Mouse (Mus musculus): ENCODE results near the gene Slc6a1.

Gene Slc6a1

DNA sequence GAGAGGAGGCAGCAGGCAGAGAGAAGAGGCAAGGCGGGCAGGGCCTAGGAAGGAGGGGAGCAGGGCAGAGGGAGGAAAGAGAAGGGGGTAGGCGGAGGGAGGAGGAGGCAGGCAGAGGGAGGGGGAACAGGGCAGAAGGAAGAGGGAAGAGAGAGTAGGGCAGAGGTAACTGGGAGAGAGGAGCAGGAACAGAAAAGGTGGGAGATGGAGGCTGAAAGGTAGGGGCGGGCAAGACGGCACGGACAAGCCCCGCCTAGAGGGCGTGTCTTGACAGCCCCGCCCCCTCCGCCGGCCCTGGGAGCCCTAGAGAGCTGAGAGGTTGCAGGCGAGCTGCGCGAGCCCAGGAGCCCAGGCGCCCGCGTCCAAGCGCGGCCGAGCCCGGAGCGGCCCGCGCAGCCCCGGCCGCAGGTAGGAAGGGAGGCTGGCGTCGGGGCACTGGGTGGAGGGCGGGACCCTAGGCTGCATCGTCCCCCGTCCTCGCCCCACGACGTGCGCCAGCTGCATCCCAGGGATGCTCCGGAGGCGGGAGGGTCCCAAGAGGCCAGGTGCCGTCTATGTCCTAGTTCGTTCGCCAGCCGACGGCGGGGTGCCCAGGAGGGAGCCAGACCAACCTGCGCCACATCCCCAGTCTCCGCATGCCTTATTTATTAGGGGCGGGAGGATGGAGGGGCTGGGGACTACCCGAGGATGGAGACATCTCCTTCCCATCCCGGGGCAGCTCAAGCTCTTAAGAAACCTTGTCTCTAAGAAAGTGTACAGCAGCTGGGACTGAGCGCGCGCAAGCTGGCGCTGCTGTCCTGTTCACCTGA is at the start of gene Slc6a1:
TSS of gene Slc6a1 (plus strand) at position 167 of the 809 bp plus-strand sequence.
- peak; percentile 70 for DNase-seq (ENCODE audit: low read depth, low spot score)

DNA sequence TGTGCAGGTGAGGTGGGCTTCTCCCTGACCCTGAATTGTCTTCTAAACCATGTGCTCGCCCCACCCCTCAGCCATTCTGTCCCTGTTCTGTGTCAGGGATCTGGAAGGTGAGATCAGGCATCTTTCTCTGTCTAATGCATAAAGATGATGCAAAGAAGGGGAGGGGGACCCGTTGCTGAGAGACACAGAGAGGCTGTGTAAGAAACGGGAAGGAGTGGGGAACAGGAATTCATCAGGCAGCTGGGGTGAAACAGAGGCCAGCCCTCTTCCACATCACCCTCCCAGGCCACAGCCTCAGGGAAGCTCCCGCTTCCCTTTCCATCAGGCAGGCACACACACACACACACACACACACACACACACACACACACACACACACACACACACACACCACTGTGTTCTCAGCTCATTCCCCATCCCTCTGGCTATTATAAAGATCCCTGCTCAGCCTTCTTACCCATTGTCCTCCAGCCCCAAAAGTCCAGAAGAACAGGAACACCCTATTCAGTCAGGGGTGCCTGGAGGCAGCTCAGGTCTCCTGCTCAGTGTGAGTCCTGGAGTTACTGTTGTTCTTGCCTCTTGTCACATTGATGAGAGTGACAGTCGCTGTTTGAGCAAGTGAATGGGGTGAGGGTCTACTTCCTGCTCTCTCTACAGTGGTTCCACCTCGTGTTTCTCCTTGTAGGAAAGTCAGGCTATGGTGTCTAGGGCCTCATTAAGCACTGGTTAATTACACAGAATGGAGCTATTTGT is 43.4 kb upstream of the Slc6a1 start:
- DNase-seq (ENCODE audit: low read depth, low spot score): no peak

DNA sequence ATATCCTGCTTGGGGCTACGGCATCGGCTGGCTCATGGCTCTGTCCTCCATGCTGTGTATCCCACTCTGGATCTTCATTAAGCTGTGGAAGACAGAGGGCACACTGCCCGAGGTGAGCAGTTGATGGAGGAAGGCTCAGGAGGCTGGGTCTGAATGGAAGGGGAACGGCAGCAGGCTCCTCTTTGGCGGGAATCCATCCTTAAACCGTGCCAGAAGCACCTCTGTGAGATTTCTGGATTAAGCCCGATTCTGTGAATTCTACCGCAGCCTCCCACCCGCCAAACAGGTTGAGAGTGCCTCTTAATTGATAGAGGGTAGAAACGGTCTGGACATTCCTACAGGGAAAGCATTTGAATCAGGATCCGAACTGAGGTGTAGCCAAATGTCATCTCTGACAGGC is 36.8 kb upstream of the Slc6a1 start:
- no peak for DNase-seq (ENCODE audit: low read depth, low spot score)

DNA sequence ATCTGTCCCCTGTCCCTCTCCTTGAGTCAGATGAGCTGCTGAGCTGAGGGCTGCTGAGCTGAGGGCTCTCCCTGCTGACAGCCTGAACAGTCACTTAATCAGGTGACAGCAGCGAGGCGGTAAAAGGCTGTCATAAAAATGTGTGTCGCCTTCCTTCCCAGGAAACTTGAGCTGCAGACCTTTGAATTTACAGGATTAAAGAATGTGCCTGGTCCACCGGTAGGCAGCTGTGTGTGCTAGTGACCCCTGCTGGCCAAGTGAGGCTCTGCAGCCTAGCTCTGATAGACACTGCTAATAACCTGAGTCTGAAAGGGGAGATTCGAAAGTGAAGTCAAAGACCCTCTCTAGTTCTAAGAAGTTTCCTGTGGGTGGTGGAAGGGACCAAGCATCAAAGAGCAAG is 32.1 kb upstream of the Slc6a1 start:
- peak; percentile 34 for DNase-seq (ENCODE audit: low read depth, low spot score)

DNA sequence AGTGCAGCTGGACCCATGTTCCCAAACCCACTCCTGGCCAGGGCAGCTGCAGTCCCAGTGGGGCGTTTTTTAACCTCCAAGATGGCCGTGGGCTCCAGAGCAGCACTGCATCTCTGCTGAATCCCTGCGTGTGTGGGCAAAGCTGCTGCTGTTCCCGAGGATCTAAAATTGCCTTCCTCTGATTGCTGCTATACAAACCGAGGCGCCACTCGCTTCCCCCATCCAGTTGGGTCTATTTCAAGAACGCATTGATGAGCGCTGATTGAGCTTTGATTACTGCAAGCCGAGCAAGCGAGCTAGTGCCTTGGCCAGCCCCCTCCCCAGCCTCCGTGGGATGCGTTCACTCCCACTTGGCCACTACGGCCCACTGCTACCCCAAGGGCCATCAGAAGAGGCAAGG is 27.5 kb upstream of the Slc6a1 start:
- no peak for DNase-seq (ENCODE audit: low read depth, low spot score)

DNA sequence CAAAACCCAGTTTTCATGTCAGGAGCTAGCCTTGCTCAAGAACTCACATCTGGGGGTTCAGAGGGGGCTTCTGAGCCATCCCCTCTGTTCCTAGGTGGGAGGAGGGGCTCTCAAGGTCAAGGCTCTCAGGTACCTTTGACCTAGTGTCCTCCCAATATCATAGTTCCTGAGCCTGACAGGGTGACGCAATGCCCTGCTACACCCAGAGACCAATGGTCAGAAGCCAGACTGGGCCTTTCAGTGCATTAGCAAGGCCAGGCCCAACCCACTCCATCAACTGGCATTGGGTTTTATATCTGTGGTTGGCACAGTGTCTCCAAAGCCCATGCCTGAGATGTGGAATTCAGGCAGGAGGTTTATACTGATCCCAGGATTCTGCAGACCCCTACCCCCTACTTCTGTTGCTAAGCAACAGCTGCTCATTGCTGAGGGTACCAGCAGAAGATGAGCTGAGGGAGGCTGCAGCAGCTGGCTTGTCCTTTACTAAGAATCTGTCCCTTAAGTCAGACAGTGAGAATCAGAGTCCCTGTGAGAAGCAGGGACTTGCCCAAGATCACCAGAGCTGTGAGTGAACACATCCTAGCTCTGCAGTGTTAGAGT is 24.6 kb upstream of the Slc6a1 start:
- no peak for DNase-seq (ENCODE audit: low read depth, low spot score)

DNA sequence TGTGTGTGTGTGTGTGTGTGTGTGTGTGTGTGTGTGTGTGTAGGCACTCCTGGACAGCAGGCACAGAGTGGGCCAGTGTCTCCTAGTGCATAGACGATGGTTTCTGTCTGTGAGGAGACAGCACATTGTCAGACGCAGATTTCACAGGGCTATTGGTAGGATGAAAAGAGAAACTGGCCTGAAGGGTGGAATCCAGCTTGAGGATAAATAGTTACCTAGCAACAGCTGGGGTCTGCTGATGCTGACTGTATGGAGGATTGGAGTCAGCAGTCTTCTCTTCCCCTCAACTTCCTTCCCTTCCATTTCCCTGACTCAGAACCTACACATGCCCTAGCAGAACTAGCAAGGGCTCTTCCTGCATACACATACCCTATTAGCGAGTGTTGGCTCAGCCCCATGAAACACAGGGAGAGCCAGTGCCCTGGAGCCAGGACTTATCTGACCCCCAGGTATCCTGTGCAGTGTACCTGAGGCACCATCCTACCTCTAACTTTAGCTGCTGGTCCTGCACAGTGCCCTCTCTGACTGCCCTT is 23.7 kb upstream of the Slc6a1 start:
- DNase-seq (ENCODE audit: low read depth, low spot score): no peak

DNA sequence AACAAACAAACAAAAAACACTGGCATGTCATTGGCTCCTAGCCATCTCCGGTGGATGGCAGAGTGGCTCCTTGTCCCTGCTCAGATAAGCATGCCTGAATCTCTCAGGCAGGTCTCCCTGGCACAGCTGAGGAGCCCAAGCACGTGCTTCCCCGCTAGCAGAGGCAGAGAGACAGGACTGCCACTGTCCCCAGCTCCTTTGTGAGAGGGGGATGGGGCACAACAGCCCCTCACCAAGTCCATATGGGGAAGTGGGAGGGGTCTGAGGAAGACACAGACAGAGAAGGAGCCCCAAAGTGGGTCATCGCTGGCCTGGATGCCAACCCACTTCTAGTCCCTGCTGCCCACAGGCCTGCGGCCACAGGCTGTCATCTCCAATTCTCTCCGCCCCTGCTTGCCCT is 20.8 kb upstream of the Slc6a1 start:
- no peak for DNase-seq (ENCODE audit: low read depth, low spot score)

DNA sequence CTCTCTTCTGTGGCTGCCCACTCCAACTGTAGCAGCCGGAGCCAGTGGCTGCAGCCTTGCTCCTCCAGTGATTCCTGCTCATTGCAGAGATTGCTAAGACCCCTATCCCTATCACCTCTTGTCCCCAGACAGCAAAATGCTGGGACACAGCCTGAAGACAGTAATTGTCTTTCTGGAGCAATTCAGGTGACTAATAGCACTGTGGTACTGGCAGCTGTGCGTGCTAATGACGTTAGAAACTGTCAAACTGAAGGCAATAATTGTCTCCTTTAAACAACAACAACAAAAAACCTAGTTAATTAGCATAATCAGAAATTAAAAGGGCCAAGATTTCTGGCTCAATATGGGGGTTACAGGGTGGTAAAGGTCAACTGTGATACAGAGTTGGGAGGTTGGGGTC is 18.4 kb upstream of the Slc6a1 start:
- DNase-seq (ENCODE audit: low read depth, low spot score): no peak

DNA sequence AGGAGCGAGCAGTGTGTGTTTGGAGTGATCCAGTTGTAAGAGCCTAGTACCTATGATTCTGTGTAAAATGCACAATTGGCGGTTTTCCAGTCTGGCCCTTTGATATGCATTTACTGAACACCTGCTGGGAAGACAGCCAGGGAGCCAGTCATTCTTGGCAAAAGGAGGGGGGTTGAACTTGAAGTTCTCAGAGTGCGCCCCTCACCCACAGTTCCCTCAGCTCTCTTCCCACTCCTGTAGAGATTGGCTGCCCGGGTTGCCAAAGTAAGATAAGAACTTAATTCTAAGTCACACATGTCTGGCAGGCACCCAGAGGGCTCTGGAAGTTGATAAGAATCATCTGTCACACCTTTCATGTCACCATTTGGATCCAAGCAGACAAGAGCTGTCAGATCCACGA is 18.0 kb upstream of the Slc6a1 start:
- DNase-seq (ENCODE audit: low read depth, low spot score): no peak

DNA sequence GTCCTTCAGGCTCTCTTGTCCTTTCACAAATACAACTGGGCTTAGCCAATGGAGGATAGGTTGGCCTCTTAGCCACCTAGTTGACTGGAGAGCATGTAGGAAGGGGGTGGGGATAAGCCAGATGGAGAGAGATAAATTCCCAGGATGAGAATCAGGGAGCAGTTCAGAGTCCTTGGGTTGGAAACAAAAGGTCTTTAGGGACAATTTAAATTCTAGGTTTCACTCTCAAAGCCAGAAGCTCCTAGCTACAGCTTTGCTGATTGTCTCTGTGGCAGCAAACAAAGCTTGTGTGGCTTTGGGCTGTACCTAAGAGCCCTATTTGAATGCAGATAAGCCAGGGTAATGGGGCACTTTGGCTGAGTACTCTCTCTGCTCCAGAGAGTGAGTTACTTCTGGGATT is 16.2 kb upstream of the Slc6a1 start:
- DNase-seq (ENCODE audit: low read depth, low spot score): peak; percentile 50

DNA sequence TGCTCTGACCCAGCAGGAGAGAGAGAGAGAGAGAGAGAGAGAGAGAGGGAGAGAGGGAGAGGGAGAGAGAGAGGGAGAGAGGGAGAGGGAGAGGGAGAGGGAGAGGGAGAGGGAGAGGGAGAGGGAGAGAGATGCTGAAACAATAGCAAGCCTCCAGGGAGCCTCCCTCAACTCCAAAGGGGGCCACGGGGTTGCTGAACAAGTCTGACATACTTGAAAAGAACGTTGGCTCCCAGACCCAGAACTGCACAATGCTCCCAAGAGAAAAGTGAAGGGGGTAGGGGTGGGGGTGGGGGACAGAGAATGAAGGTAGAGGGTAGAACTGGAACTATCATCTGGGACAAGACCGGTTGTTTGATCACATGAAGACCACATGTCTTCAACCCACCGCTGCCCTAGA is 14.5 kb upstream of the Slc6a1 start:
- no peak for DNase-seq (ENCODE audit: low read depth, low spot score)

DNA sequence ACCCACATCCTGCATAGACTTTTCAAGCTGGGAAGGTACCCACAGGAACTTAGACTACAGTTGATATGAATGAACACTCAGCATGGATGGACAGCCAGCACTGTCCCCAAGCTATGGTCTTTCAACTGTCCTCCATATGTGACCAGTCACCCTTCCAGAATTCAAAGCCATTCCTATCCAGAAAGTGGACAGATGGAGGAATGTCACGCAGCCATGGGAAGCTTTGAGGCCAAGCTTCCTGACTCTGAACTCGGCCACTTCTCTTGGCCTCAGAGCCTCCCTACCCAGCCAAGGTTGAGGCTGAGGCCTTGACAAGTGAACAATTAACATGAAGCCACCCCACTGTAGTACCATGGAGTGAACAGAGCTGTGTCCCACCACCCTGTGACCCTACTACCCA is 12.8 kb upstream of the Slc6a1 start:
- DNase-seq (ENCODE audit: low read depth, low spot score): no peak

DNA sequence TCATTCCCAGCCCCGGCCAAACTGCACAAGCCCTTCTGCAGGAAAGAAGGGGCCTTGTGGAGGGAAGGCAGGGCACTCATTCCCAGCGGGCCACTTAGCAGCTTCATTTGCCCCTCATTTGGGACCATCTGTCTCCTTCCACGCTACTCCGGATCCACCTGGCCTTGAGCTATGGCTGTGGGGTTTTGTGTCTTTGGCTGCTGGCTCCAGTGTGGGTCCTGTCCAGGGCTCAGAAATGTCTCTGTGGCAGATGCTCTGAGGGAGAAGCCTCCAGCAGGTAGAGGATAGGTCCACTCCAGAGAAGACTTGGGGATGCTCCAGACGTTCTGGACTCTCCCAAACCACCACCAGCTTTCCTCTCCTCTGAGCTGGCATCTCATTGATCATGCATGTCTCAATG is 11.6 kb upstream of the Slc6a1 start:
- DNase-seq (ENCODE audit: low read depth, low spot score): no peak

DNA sequence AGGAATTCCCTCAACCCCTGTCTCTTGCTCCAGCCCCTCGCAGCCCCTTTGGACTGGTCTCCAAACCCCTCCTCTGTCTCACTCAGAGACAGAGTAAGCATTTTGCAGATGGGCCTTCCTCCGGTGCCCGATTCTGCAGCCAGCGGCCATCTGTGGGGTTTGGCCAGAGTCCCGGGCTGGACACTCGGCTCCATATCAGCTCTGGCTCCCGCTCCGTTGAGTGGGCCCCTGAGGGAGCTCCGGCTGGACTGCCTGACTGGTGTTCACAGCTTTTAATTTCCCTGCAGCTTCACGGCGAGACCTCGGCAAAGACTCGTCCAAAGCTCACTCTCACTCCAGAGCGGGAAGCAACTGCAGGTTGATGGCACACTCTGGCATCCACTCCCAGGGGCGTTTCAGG is 10.2 kb upstream of the Slc6a1 start:
- no peak for DNase-seq (ENCODE audit: low read depth, low spot score)

DNA sequence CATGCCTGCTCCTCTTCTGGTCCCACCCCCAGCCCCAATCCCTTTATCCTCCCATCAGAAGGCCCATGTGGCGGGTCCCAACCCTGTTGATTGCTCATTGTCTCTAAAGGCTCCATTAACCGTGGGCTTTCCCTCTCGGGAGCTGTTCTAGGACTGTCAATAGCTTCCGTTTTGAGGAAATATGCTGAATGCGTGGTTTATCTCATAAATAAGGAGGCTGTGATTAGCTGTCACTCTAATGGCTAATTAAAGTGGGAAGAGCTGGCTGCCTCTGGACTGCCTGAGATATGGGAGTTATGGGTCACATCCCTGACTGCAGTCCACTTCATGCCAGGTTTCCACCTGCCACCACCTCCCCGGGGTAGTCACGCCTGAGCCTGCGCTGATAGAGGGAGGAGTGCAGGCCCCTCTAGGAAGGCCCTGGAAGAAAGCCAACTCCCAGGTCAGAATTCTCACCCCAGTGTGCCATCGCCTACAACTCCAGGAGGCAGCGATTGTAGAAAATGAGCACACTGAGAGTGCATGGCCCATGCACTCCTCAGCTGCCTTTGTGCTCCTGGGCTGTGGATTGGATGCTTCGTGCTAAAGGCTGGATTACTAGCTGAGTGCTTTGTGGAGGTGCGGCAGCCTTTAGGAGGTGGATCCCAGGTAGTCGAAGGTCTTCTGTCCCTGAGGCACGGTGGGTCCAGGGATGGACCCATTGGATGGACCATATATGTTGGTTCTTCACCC is 8.3 kb upstream of the Slc6a1 start:
- no peak for DNase-seq (ENCODE audit: low read depth, low spot score)

DNA sequence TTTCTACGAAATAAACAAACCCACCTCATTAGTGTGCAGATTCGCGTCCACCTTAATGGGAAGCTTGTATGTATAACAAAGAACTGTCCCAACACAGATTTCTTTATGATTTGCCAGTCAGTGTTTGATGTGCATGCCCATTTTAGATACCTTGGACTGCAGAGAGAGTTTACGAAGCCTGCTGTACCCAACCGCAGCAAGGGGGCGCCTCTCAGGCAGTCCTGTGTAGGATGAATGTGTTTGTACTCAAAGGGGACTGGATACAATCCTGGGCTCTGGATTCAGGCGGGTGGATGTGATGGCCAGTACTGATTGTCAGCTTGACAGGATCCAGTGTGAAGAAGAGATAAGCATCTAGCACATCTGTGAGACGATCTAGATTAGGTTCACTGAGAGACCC is 6.6 kb upstream of the Slc6a1 start:
- DNase-seq (ENCODE audit: low read depth, low spot score): no peak

DNA sequence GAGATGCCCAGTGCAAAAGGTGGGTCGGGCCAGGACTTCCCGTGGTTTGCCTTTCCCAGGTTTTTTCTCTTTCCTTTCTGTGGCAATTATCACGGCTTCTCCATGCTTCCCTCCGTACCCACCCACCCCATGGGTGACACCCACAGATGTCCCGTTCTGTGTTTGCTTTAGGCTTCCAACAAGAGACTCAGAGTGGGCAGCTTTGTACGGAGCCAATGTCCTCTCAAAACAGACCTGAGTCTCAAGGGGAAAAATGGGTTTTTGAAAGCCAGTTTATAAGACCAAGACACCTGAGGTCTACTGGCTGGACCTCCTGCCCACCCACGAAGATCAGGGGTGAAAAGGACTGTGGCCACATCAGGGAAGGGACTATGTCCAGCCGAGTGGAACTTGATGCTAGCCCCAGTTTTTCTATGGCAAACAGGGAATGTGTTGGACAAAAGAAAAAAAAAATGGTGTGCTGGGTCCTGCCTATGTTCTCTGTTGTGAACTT is 889 bp downstream of the Slc6a1 start:
- no peak for DNase-seq (ENCODE audit: low read depth, low spot score)

DNA sequence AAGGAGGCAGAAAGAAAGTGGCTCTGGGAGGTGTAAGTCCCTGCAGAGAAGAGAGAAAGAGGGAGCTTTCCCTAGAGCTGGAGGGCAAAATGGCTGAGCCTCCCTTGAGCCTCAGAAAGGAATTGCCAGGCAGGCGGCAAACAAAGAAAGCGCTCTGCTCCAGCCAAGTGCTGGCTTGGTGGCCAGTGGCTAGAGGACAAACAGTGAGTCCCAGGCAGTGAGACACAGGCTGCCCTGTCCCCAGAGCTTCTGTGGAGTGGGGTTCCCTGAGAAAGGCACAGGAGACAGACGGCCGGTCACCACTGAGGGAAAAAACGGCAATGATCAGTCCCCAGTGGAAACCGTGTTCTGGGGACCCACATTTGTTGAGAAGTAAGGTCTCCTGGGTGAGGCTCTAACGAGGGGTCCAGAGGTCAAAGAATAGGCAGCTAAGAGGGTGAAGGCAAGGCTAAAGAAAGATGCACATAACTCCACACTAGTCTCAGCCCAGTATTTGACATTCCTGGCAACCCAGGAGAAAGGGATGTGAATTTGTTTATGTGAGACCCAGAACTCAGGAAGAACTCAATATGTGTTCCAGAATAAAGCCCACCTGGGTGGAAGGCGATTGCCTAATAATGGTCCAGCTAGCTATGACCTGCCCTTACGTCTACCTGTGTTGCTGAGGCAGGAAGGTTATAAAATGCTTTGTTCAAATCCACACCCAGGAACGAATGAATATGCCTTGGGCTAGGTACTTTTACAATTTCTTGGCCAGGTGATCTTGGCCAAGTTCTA is 1.7 kb downstream of the Slc6a1 start:
- DNase-seq (ENCODE audit: low read depth, low spot score): no peak

DNA sequence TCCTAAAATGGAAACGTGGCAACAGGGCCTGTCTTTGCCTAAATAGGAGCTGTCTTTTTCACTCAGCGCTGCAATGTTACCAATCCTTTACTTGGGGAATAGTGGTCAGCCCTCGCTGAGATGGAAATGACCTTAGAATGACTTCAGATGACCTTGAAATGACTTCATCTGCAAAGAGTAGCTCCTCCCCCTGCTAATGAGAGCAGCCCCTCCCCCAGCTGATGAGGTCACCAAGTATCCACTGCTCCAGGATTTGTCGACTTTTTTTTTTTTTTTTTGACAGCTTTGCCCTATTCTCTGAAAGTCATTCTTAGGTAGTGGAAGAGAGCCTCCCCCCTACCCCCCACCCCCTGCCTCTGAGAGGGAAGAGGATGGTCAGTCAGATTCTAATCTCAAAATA is 3.0 kb downstream of the Slc6a1 start:
- DNase-seq (ENCODE audit: low read depth, low spot score): no peak

DNA sequence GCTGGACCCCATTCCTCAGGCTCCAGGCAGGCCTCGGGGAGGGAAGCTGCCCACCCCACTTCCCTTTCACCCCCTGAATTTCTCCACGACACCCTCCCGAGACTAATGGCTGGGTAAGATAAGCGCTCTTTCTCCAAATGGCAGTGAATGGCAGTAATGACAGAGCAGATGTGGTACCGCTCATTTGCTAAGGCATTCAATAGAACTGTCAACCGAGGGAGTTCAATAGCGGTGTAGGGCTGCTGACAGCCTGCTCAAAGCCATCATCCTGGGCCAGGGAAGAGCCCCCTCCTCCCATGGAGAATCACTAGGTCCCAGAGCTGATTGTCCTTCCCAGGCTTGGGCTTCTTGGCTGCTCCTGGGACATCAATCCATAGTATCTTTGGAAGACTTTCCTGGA is 6.7 kb downstream of the Slc6a1 start:
- DNase-seq (ENCODE audit: low read depth, low spot score): no peak
